ENCODE assay signal across 17 mouse cellular contexts in genomic region chr16:95141510-95142394, GRCm38 (mm10).
A peak's percentile ranks its signal among the peaks of the same experiment; 100 is the strongest.
DNase-seq lines count a peak whose midpoint lies in the region; ATAC-seq lines count a peak whose summit lies in the region.
"Had no signal": no experiment of that assay in that cellular context is flagged by ENCODE, and none has a peak within 500 bp of the region (broad histone marks: within the 10 kb centered on the region; RNA-seq: fewer than 3 reads in every experiment).

No protein-coding gene starts in this region.

- H3K4me1 ChIP-seq in forebrain, embryonic 14.5 days (ENCODE audit: control insufficient read depth, insufficient read depth, low read length): no peaks in the 10 kb centered on the region
- H3K4me1 ChIP-seq in hindbrain, embryonic 16.5 days (ENCODE audit: control insufficient read depth, insufficient read depth, low read depth, low read length): peaks cover 10% of the 10 kb centered on the region
- H3K4me1 ChIP-seq: heart, embryonic 15.5 days had no signal

- H3K4me2 ChIP-seq in forebrain, embryonic 14.5 days (ENCODE audit: low read length): no peak overlapping the region
- no peak overlapping the region for H3K4me2 ChIP-seq in hindbrain, embryonic 16.5 days (ENCODE audit: low read length)
- H3K4me2 ChIP-seq: heart, embryonic 15.5 days had no signal

- H3K9me3 ChIP-seq in forebrain, embryonic 14.5 days (replicated peaks; ENCODE audit: control insufficient read depth, low read length): no peaks in the 10 kb centered on the region
- H3K9me3 ChIP-seq in hindbrain, embryonic 16.5 days (ENCODE audit: control insufficient read depth, low read length): no peaks in the 10 kb centered on the region
- H3K9me3 ChIP-seq: G1E; heart, embryonic 15.5 days had no signal

- H3K4me3 ChIP-seq in forebrain, embryonic 14.5 days (ENCODE audit: low read depth, low read length): no peak overlapping the region
- no peak overlapping the region for H3K4me3 ChIP-seq in hindbrain, embryonic 16.5 days (ENCODE audit: low read length)
- H3K4me3 ChIP-seq: heart, embryonic 15.5 days had no signal

- H3K27me3 ChIP-seq in forebrain, embryonic 14.5 days (replicated peaks; ENCODE audit: control insufficient read depth, insufficient read depth, low read length): no peaks in the 10 kb centered on the region
- H3K27me3 ChIP-seq in hindbrain, embryonic 16.5 days (replicated peaks; ENCODE audit: control insufficient read depth, insufficient read depth, low read length): no peaks in the 10 kb centered on the region
- H3K27me3 ChIP-seq: heart, embryonic 15.5 days had no signal

- H3K9ac ChIP-seq in forebrain, embryonic 14.5 days (ENCODE audit: low read length): no peak overlapping the region
- no peak overlapping the region for H3K9ac ChIP-seq in hindbrain, embryonic 16.5 days (ENCODE audit: low read depth, low read length)
- H3K9ac ChIP-seq: heart, embryonic 15.5 days had no signal

- H3K27ac ChIP-seq in forebrain, embryonic 14.5 days (ENCODE audit: low read depth, low read length): no peak overlapping the region; the same call in 1 of the 2 replicates
- peak overlapping the region; percentile 51 for H3K27ac ChIP-seq in hindbrain, embryonic 16.5 days (ENCODE audit: low read depth, low read length)
- H3K27ac ChIP-seq: heart, embryonic 15.5 days had no signal

- peak; percentile 37; the same call in 1 of the 2 replicates for ATAC-seq in forebrain, embryonic 14.5 days
- peak; percentile 88 for ATAC-seq in hindbrain, embryonic 16.5 days
- no peak for ATAC-seq in frontal cortex, adult (ENCODE audit: low TSS enrichment)

- DNase-seq in layer of hippocampus, adult 9-11 months: peak; percentile 20
- DNase-seq in layer of hippocampus, adult 9-10 months (ENCODE audit: low spot score): no peak
- peak; percentile 53 for DNase-seq in forebrain, embryonic 14.5 days (ENCODE audit: low spot score)
- peak; percentile 11 for DNase-seq in retina, embryonic 14.5 days (ENCODE audit: low spot score)
- no peak for DNase-seq in thymus, postnatal 0 days (ENCODE audit: low spot score)
- DNase-seq: adrenal gland, adult 2 months; cerebellum, adult 2 months; heart, adult 11 months; kidney, adult 9 months; kidney, postnatal 4 days; lung, adult 18-20 months; lung, postnatal 36 days; right cerebral cortex, postnatal 14 days had no signal

- WGBS in forebrain, embryonic 14.5 days: 55% methylated on average over 8 of the region's 8 CpGs
- WGBS in hindbrain, embryonic 16.5 days: 42% methylated on average over 8 of the region's 8 CpGs

- H3K36me3 ChIP-seq in forebrain, embryonic 14.5 days (ENCODE audit: control insufficient read depth, insufficient read depth, low read length): no peaks in the 10 kb centered on the region
- no peaks in the 10 kb centered on the region for H3K36me3 ChIP-seq in hindbrain, embryonic 16.5 days (ENCODE audit: control insufficient read depth, insufficient read depth, low read length)
- H3K36me3 ChIP-seq: G1E; heart, embryonic 15.5 days had no signal

Comparison
In these comparisons a context has a peak if more than half of its experiments do, and no peak if none do; other contexts are left out.
1. DNase-seq: peak in layer of hippocampus, adult 9-11 months (single experiment), forebrain, embryonic 14.5 days (single experiment) and retina, embryonic 14.5 days (single experiment); none in layer of hippocampus, adult 9-10 months (single experiment) and thymus, postnatal 0 days (single experiment).